Mouse (Mus musculus): ENCODE measurements around the gene Bdh2.

DNA sequence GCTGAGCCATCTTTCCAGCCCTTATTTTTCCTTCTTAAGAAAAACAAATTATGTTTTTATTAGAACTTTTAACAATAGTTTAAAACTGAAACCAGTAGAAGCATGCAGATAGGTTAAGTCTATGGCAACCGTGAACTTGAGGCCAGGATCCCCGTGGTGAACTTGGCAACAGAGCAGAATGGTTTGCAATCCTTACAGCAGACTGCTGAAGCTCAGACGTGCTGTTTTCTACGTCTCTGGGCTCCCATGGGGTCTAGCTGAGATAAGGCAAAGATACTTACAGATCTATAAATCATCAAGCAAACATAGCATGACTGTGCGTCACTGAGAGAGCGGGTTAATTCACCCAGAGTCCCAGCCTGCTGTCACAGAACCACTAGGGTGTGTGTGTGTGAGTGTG is 19.1 kb downstream of the Bdh2 start:
- TF ChIP-seq POLR2AphosphoS2 (IDR thresholded peaks at IDR 0.05; ENCODE audit: insufficient read length, low read depth) (no peak), USF1 (IDR thresholded peaks at IDR 0.05; ENCODE audit: low read depth) (no peak), POLR2A (IDR thresholded peaks at IDR 0.05; ENCODE audit: insufficient read length, low read depth) (no peak), MYOG (IDR thresholded peaks at IDR 0.05; ENCODE audit: control insufficient read depth in 1 of 3, insufficient read depth in 1 of 3, insufficient read length in 2 of 3, low read depth in 2 of 3) (no peak), MAX (IDR thresholded peaks at IDR 0.05; ENCODE audit: low read depth) (no peak), E2F4 (IDR thresholded peaks at IDR 0.05; ENCODE audit: insufficient read depth) (no peak), CEBPB (IDR thresholded peaks at IDR 0.05; ENCODE audit: insufficient read depth, poor library complexity, severe bottlenecking) (no peak), SRF (IDR thresholded peaks at IDR 0.05; ENCODE audit: control insufficient read depth, insufficient read length, low read depth) (no peak), TCF12 (IDR thresholded peaks at IDR 0.05; ENCODE audit: insufficient read depth, poor library complexity, severe bottlenecking) (no peak), TCF3 (IDR thresholded peaks at IDR 0.05; ENCODE audit: insufficient read length, low read depth) (no peak), MYOD1 (IDR thresholded peaks at IDR 0.05; ENCODE audit: control insufficient read depth in 1 of 3, insufficient read length in 2 of 3, low read depth in 2 of 3) (no peak)
